Mouse (Mus musculus) retina, adult 2 months (tissue): ENCODE measurements around the gene Dennd2a.

Experiments used
- DNase-seq: peaks from one replicate; pipeline ENCODE4 v3.0.0-alpha.2; 2012; ENCODE audit warnings: low read depth, low spot score

Dennd2a gene

GRCm38 (mm10) chr6:39556900-39557659, 587 bp downstream of the Dennd2a start:
- DNase-seq: no peak

GRCm38 (mm10) chr6:39555648-39555945, 2.1 kb downstream of the Dennd2a start:
- no peak for DNase-seq

- no peak for DNase-seq
These were observed 2.6 kb downstream of the Dennd2a start for GRCm38 (mm10) chr6:39554888-39555647.

- no peak for DNase-seq
These were observed 5.6 kb downstream of the Dennd2a start for GRCm38 (mm10) chr6:39551981-39552636.

GRCm38 (mm10) chr6:39548030-39548429, 9.6 kb downstream of the Dennd2a start:
- no peak for DNase-seq

GRCm38 (mm10) chr6:39545474-39545873, 12.2 kb downstream of the Dennd2a start:
- no peak for DNase-seq

GRCm38 (mm10) chr6:39543769-39544420, 13.8 kb downstream of the Dennd2a start:
- DNase-seq: no peak

- DNase-seq: no peak
These were observed 14.8 kb downstream of the Dennd2a start for GRCm38 (mm10) chr6:39542631-39543597.

- no peak for DNase-seq
These were observed 17.1 kb downstream of the Dennd2a start for GRCm38 (mm10) chr6:39540563-39540962.

- no peak for DNase-seq
These were observed 17.9 kb downstream of the Dennd2a start for GRCm38 (mm10) chr6:39539679-39540155.

GRCm38 (mm10) chr6:39538227-39538626, 19.4 kb downstream of the Dennd2a start:
- DNase-seq: no peak

GRCm38 (mm10) chr6:39537276-39537675, 20.4 kb downstream of the Dennd2a start:
- DNase-seq: no peak

GRCm38 (mm10) chr6:39536621-39537020, 21.0 kb downstream of the Dennd2a start:
- DNase-seq: no peak

GRCm38 (mm10) chr6:39534944-39535343, 22.7 kb downstream of the Dennd2a start:
- no peak for DNase-seq

- no peak for DNase-seq
These were observed 28.8 kb downstream of the Dennd2a start for GRCm38 (mm10) chr6:39528671-39529535.

- no peak for DNase-seq
These were observed 29.9 kb downstream of the Dennd2a start for GRCm38 (mm10) chr6:39527811-39528210.

GRCm38 (mm10) chr6:39527337-39527784, 30.3 kb downstream of the Dennd2a start:
- no peak for DNase-seq

- no peak for DNase-seq
These were observed 30.9 kb downstream of the Dennd2a start for GRCm38 (mm10) chr6:39526797-39527196.

GRCm38 (mm10) chr6:39523161-39523560, 34.5 kb downstream of the Dennd2a start:
- DNase-seq: no peak

GRCm38 (mm10) chr6:39522425-39522824, 35.2 kb downstream of the Dennd2a start:
- DNase-seq: no peak
